Mouse (Mus musculus): ENCODE data around the gene Neurog1.

Gene Neurog1

GRCm38 (mm10) chr13:56251924-56252619 lies at the start of gene Neurog1:
Neurog1 (minus strand) TSS chr13:56252163.
- DNase-seq, result peak; percentile 84

GRCm38 (mm10) chr13:56299336-56299735 lies 47.4 kb upstream of the Neurog1 start:
- DNase-seq, result no peak

- no peak for DNase-seq
These were observed 44.7 kb upstream of the Neurog1 start for GRCm38 (mm10) chr13:56296659-56297020.

GRCm38 (mm10) chr13:56295943-56296658 lies 44.1 kb upstream of the Neurog1 start, which contains the start of gene Cxcl14:
Cxcl14 (minus strand) TSS chr13:56296551.
- peak; percentile 57 for DNase-seq

GRCm38 (mm10) chr13:56295586-56295942 lies 43.6 kb upstream of the Neurog1 start:
- no peak for DNase-seq

- DNase-seq, result peak; percentile 26
These were observed 42.9 kb upstream of the Neurog1 start for GRCm38 (mm10) chr13:56294908-56295307.

- no peak for DNase-seq
These were observed 38.0 kb upstream of the Neurog1 start for GRCm38 (mm10) chr13:56289998-56290397.

- peak; percentile 51 for DNase-seq
These were observed 37.3 kb upstream of the Neurog1 start for GRCm38 (mm10) chr13:56289261-56289660.

- peak; percentile 32 for DNase-seq
These were observed 36.6 kb upstream of the Neurog1 start for GRCm38 (mm10) chr13:56288601-56289000.

- no peak for DNase-seq
These were observed 35.1 kb upstream of the Neurog1 start for GRCm38 (mm10) chr13:56287091-56287490.

- no peak for DNase-seq
These were observed 31.4 kb upstream of the Neurog1 start for GRCm38 (mm10) chr13:56283321-56283720.

- no peak for DNase-seq
These were observed 28.4 kb upstream of the Neurog1 start for GRCm38 (mm10) chr13:56280356-56280755.

GRCm38 (mm10) chr13:56279439-56279838 lies 27.5 kb upstream of the Neurog1 start:
- peak; percentile 90 for DNase-seq

- DNase-seq, result no peak
These were observed 23.2 kb upstream of the Neurog1 start for GRCm38 (mm10) chr13:56275171-56275570.

GRCm38 (mm10) chr13:56270124-56270523 lies 18.2 kb upstream of the Neurog1 start:
- DNase-seq, result no peak

GRCm38 (mm10) chr13:56267396-56267795 lies 15.4 kb upstream of the Neurog1 start:
- DNase-seq, result no peak

GRCm38 (mm10) chr13:56266435-56266834 lies 14.5 kb upstream of the Neurog1 start:
- DNase-seq, result peak; percentile 74

- DNase-seq, result no peak
These were observed 13.7 kb upstream of the Neurog1 start for GRCm38 (mm10) chr13:56265661-56266060.

- DNase-seq, result no peak
These were observed 10.3 kb upstream of the Neurog1 start for GRCm38 (mm10) chr13:56262269-56262668.

- DNase-seq, result peak; percentile 52
These were observed 8.4 kb upstream of the Neurog1 start for GRCm38 (mm10) chr13:56260344-56260780.

GRCm38 (mm10) chr13:56259926-56260250 lies 7.9 kb upstream of the Neurog1 start:
- no peak for DNase-seq

- peak; percentile 62 for DNase-seq
These were observed 7.3 kb upstream of the Neurog1 start for GRCm38 (mm10) chr13:56259021-56259925.
